Mouse (Mus musculus) CD8-positive naive resting alpha-beta T cell, adult 2 months (primary cell): ENCODE measurements around the gene Bdnf.

Experiments used
- DNase-seq, 2 experiments: peaks; one replicate each; pipeline ENCODE4 v3.0.0; 2022; ENCODE audit warnings: low read depth in 2 of 2, low spot score in 2 of 2

Bdnf gene

DNA sequence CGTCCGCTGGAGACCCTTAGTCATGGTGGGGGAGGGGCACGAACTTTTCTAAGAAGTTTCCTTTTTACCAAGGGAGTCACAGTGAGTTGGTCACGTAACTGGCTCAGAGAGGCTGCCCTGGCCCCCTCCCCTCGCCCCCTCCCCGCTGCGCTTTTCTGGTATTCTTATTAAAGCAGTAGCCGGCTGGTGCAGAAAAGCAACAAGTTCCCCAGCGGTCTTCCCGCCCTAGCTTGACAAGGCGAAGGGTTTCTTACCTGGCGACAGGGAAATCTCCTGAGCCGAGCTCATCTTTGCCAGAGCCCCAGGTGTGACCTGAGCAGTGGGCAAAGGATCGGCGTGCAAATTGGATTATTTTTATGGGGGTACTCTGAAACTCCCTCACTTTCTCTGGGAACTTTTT, at the start of gene Bdnf:
Gene Bdnf, plus strand, starts transcription at position 169 of the 400 bp plus-strand sequence.
- DNase-seq: no peak

DNA sequence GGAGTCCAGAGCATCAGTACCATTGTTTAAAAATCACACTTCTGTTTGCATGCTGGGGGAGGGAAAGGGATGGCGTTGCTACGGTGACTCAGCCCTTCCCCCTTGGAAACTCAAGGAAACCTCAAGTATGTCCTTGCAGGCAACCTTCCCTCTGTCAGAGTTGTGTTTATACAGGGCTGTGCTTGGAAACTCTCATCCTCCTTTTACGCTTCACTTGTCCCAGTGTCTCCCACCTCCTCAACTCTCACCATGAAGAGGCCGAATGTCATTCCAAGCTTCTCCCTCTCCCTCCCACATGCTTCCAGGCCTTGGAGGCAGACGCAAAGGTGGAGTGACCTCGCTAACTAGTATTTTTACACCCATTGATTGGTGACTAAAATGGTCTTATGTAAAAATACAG, 47.6 kb upstream of the Bdnf start:
- no peak for DNase-seq

DNA sequence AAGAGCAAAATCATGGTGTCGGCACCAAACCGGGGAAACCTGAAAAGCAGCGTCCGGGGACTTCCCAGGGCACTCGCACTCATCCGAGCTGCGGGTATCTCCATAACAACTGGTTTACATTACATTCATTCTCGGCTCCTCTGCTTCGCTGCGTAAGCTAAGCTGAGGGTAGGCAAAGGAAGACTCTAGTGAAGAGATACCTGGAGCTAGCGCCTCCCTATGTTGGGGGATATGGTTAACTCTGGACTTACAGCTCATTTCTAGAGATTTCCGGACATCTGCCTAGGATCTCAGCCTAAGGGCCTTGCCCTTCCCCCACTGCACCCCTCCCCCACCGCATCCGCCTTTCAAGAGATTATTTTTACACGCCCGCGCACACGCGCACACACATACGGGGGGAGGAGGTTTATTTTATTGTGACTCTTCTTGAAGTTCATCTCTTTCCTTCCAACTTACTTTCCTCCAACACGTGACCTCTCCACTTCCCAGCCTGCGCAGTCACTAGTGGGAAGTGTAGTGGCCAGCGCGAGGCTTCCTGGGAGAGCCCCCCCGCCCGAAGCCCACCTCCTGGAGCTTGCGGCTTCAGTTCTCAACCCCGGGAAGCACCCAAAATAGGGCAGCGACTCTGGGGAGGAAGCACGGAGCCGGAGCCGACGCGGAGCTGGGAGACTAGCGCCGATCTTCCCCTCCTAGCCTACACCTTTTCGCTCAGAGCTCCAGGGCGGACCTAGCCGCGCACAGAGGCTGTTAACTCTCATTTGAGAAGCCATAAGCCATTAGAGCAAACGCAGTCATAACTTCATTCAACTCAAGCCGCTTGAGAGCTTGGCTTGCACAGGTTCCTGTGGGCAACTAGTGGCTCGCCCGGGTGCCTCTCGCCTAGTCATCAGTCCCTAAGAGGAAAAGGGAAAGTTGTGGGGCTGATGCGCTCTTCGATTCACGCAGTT, 718 bp upstream of the Bdnf start:
- DNase-seq: no peak

DNA sequence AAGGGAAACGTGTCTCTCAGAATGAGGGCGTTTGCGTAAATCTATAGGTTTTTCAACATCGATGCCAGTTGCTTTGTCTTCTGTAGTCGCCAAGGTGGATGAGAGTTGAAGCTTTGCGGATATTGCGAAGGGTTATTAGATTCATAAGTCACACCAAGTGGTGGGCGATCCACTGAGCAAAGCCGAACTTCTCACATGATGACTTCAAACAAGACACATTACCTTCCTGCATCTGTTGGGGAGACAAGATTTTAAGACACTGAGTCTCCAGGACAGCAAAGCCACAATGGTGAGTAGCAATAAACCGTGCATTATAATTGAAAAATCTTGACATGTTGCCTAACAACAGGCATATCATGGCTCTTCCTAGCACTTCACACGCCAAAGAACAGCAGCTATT, 551 bp downstream of the Bdnf start:
- no peak for DNase-seq

DNA sequence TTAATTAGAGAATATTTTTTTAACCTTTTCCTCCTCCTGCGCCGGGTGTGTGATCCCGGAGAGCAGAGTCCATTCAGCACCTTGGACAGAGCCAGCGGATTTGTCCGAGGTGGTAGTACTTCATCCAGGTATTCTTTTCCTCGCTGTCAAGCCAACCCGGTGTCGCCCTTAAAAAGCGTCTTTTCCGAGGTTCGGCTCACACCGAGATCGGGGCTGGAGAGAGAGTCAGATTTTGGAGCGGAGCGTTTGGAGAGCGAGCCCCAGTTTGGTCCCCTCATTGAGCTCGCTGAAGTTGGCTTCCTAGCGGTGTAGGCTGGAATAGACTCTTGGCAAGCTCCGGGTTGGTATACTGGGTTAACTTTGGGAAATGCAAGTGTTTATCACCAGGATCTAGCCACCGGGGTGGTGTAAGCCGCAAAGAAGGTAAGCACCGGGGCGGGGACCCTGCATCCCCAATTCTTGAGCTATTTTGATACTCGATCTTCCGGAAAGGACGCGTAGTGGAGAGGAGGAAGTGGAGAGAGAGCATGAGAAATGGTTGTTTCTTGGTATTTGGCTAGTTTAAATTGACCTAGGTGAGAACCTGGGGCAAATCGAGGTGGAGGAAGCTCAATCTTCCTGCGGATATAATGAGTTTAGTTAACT, 1.6 kb downstream of the Bdnf start:
- DNase-seq: no peak

DNA sequence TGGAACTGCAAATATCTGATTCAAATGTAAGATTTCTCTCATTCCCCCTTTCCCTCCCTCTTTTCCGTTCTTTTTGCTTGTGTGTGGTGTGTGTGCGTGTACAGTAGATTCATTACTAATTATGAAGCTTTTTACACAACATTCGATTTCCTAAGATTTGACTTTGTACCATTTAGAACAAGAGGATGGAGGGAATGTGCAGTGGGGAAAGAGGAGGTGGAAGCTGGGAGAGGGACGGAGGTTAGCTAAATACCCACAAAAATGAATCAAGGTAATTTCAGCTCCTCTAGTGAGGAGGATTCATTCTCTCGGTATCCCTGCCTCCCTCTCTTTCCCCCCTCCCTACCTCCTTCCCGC, 2.1 kb downstream of the Bdnf start:
- DNase-seq: no peak

DNA sequence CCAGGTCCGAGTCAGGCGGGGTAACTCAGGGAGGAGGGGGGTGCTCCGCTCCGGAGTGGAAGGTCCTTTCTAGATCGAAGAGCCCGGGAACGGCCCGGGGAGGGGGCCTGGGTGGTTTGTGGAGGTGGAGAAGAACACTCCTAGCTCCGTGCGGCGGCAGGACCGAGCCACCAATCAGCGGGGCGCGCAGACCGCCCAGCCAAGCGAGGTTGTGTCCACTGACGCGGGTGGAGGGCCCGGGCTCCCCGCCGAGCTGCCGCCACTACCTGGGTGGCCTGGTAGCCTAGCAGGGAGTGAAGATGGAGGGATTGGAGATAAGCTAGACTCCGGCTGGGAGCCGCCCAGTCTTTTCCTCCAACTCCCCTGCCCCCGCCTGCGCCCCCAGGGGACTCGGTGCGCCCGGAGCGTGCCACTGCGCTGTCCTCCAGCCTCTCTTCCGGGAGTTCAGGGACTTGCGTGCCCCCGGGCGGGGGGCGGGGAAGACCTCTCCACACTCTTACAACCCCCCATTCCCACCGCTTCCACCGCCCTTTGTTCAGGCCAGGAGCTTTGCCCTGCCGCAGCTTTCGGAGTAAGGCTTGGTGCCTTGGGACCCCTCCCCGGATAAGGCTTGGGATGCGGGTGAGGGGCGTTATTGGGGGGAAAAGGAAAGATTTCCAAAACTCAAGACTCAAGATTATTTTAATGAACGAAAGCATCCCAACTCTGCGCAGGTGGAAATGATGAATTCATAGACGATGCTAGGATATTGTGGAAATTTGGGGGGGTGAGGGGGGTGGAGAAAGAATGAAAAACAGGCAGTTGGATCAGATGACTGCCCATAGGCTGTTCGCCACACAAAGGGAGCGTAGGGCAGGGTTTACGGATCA, 3.0 kb downstream of the Bdnf start:
- DNase-seq: no peak

DNA sequence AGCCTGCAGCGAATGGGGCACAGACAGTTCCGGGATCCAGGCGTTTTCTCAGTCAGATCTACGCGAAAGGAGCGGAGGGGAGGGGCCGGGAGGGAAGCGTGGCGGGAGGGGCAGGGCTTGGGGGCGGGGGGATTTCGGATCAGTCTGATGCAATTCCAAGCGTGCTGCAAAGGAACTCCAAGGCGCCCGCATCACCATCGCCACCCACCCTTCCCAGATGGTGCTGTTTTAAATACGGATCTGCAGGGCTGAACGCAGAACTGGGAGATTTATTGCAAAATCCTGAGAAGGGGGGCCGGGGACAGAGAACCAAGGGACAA, 3.5 kb downstream of the Bdnf start:
- DNase-seq: no peak

DNA sequence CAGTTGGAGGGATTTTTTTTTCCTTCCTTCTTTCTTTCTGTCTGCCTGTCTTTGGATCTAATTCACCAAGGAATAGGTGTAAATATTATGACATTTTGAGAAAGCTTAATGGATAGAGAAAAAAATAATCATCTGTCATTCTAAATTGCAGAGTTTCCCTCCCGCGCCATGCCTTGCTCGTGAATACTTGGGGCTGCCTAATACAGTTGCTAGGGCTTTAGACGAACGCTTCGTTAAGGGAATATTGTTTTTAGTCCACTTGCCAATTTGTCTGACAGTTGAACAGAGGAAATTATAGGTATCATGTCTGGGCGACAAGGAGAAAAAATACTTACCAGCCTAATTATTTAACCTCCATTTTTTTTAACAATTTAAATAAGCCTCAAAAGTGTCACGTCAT, 4.0 kb downstream of the Bdnf start:
- no peak for DNase-seq

DNA sequence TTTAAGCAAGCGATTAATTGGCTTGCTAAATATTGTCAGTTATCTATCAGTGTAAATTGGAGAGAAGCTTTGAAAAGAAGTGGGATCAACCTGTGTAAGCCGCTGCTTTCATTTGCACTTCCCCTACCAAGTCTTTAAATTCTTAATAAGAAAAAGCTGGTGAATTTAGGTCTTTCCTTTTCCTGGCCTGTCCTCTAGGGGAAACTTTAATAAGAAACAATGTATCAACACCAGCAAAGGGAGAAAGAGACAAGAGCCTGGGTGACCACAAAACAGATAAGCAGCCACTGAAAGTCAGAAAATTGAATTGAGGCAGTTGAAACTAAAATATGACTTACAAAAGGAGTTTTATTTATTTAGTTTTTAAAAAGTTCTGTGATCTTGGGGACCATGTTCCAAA, 4.9 kb downstream of the Bdnf start:
- DNase-seq: no peak

DNA sequence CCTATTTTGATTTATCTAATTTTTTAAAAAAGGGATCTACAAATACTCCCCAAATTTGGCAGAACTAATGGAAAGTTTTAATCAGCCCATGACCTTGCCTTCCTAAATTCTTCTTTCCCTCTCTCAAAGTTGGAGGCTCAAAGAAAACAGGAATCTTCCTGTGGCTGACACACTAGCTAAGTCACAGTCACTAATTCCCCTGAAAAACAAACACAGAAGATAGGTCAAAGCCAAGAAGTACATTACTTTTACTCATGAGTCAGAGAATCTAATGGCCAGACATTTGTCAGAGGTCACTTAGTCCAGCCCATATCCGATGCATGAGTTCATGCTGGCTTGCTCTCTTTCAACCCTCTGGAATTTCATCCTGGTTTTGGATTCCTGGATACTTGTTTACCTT, 6.6 kb downstream of the Bdnf start:
- no peak for DNase-seq

DNA sequence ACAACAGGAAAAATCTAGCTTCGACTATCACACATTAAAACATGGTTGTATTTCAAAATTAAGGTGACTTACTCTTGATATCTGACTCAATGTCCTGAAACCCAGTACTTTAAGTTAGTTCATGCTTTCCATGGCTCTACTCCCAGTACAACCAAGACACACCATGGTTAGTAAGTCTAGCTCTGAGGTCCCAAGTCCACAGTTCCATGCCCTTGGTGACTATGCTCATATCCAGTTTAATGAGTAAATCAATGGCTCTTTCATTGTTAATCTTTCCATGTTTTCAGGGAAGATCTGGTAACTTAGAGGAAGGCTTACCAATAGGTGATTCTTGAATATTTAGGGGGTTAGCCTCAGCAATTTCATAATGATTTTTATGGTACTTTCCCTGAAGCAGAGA, 14.2 kb downstream of the Bdnf start:
- no peak for DNase-seq

DNA sequence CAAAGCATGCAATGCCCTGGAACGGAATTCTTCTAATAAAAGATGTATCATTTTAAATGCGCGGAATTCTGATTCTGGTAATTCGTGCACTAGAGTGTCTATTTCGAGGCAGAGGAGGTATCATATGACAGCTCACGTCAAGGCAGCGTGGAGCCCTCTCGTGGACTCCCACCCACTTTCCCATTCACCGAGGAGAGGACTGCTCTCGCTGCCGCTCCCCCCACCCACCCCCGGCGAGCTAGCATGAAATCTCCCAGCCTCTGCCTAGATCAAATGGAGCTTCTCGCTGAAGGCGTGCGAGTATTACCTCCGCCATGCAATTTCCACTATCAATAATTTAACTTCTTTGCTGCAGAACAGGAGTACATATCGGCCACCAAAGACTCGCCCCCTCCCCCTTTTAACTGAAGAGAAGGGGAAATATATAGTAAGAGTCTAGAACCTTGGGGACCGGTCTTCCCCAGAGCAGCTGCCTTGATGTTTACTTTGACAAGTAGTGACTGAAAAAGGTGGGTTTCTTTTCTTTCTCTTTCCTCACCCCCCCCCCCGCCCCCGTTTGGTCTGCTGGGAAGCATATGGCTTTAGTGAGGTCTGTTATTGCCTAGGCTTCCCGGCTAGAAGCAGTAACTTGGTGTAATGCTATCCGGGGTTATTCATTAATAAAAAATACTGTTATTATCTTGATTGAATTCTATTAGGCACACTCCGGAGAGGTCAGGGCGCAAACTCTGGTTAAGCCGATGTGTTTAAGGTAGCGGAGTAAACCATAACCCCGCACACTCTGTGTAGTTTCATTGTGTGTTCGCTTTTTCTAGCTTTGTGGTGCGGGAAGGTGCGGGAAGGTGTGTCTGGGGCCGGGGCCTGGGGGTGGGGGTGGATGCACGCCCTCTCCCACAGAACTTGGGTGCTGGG, 18.0 kb downstream of the Bdnf start:
- no peak for DNase-seq

DNA sequence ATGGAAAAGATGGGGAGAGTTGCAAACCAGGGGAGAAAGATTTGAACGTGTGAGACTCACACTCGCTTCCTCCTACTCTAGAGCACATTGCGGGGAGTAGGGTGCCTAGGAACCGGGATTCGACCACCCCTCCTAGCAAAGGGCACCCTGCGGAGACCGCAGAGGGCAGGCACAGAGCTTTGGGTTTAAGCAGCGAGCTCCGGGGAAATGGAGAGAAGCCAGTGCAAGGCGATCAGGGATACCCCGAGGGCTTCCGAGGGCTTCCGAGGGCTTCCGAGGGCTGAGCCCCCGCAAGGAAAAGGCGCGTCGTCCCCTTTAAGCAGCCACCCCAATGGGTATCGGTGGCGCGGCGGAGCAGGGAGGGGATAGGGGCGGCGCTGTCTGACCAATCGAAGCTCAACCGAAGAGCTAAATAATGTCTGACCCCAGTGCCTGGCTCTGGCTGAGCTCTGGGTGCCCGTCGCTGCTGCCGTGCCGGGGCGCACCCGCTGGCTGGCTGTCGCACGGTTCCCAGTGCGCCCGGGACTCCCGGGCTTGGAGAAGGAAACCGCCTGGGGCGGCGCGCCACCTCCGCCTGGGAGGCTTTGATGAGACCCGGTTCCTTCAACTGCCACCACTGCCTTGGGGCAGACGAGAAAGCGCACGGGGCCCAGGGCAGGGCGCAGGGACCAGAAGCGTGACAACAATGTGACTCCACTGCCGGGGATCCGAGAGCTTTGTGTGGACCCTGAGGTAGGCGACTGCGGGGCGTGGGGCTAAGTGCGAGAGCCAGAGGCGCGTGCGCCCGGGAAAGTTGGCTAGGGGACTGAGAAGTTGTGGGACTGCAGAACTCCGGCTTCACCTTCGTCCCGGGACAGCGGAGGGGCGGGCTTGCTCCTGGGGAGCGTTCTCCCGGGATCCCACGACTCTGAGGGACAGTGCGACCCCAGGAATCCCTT, 18.9 kb downstream of the Bdnf start:
- no peak for DNase-seq

DNA sequence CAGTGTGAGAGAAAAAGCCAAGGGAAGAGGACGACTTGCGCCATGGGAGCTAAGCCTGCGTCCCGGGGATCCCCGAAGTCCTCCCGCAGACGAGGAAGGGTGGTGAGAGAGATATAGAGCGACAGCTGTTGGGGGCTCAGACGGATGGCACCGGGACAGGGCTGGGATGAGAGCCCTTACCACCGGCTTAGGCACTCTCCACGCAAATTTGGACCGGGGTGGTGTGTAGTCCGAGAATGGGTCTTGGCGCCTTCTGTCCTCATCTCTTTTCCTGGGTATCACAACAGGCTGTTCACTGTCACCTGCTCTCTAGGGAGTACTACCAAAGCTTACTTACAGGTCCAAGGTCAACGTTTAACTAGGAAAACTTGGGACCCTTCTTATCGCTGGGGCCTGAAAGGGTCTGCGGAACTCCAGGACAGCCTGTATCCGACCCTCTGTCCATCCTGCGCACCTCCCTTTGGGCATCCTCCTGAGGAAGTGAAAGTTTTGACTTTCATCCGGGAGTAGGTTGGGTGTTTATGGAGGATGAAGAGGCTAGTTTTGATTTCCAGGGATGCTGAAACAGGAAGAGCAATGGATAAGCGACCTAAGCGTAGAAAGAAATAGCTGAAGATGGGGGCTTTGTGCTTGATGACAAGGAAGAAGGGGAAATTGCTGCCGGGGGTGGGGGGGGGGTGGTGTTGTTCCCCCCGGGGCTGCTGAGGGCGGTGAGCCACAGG, 19.8 kb downstream of the Bdnf start:
- DNase-seq: no peak

DNA sequence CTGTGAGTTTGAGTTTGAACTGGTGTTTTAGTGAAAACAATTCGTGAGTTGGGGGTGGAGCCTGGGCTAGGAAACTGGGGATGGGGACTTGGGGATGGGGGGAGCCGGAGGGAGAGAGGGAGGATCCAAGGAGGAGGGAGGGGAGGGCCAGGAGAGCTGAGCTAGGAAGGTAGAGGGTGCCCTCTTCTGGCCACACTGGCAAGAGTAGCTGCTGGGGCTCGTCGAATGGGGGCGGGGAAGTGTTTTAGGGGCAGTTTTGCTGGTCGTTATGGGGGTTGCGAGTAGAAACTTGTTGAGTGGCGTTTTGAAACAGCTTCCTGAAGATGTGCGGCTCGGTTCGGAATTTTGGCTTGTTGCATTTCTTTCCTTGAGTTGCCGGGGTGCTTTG, 20.3 kb downstream of the Bdnf start:
- no peak for DNase-seq

DNA sequence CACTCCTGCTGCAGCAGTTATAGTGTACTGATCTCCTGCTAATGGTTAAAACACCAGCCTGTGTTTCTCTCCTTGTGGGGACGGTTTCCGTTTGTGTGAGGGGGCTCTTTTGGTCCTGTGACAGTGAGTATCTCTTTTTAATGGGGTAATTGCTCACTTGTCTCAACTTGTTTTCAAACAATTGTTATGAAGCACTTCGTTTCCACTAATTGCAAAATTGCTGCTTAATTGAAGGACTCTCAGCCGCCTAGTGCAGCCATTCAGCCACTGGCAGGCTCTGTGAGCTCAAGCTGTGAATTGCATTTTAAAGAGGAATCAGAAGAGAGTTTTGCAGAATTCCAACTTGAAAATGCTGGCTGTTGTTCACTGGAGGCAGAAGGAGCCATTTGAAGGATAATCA, 22.7 kb downstream of the Bdnf start:
- no peak for DNase-seq

DNA sequence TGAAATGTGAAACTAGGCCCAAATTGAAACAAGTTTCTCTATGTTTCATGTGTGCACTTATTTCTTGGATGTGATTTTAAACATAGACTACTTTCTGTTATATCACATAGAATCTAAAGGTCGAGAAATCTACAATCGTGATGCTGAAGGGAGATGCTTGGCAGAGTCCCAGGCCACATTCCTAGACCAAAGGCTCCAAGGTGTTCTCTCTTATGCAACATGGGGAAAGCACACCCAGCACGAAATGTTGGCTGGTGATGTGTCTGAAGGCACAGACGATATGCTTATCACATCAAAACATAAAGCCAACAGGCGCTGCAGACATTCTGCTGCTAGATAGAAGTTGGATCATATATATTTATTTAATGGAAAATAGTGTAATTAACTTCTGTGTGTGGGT, 25.8 kb downstream of the Bdnf start:
- DNase-seq: no peak

DNA sequence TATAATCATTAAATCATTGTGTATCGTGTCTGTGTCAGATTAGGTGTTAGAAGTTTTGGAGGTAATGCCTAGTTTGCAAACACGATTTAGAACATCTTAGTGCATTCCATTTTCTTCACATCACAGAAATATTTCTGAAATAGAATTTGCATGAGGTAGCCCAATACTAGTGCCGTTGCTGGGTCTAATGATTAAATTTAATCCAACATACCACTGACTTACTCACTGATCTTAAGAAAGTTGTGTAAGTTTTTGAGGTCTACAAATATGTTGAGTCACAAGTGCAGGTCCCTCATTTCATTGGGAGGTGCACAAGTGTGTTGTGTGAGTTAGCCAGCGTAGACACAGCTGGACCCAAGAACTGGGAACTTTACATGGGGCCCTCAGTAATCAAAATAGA, 29.1 kb downstream of the Bdnf start:
- no peak for DNase-seq
